Mouse (Mus musculus): ENCODE measurements around the gene Tbk1. TPM values are rescaled to one million over a fixed set of nuclear protein-coding genes. Genes with fewer than 3 reads are reported as not detected.
A peak's percentile ranks its signal among the peaks of the same experiment; 100 is the strongest.

Gene Tbk1
- polyA plus RNA-seq (2015; fragmentation: Nextera tagmentation; extraction: Ambion mirVana): 25.9 and 28.0 TPM in 2 replicates

DNA sequence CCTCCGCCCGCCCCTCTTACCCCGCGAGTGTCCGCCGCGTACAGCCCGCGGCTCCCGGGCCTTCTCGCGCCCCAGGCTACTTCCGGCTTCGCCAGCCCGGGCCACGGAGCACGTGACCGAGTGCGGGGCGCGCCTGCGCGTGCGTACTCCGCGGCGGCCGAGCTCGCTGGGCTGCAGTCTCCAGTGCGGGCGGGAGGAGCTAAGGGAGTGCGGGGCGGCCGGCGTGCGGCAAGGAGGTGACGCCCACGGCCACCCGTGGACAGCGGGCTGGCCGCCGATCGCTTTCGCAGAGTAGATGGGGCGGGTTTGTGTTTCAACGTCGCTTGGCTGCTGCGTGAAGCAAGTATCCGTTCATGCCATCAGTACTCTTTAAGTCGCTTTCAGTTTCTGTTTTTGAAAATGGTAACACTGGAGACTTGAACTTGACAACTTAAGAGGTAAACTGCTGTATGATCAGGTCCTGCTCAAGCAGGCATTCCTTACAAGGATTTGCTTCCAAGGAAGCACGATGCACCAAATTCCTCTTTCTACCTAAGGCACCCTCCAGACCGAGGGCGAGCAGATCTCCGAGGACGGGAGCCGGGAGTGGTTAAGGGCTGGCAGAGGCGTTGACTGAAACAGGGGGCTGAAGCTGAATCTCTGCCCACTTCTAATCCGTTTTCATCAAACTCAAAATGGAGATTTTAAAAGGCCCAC, at the start of gene Tbk1:
Gene Tbk1 (minus strand): TSS at position 113 of the 696 bp plus-strand sequence.
- WGBS: under 1% methylated on average over 37 of the region's 58 CpGs
- no peak for TF ChIP-seq EP300 (IDR thresholded peaks at IDR 0.05)
- 0 out of 2 replicates have a peak, but pooled peaks have one; percentile 2 for TF ChIP-seq CTCF (IDR thresholded peaks at IDR 0.05)
- Histone ChIP-seq H3K9ac (replicated peaks; ENCODE audit: low read depth) (peak within 1 kb of the TSS; percentile 83), H3K27ac (ENCODE audit: low read length) (peak within 1 kb of the TSS; percentile 96), H3K36me3 (ENCODE audit: insufficient read depth, low read length) (peaks cover 19% of the 10 kb centered on the region; the same call in 1 of the 2 replicates), H3K27me3 (replicated peaks; ENCODE audit: insufficient read depth, low read length) (no peaks in the 10 kb centered on the region), H3K4me2 (replicated peaks; ENCODE audit: low read depth, low read length) (peak within 1 kb of the TSS; percentile 74), H3K4me3 (ENCODE audit: low read depth, low read length) (peak within 1 kb of the TSS; percentile 92), H3K9me3 (ENCODE audit: low read length) (no peaks in the 10 kb centered on the region), H3K4me1 (ENCODE audit: insufficient read depth, low read depth, low read length) (no peaks in the 10 kb centered on the region)
- peak; percentile 96 for DNase-seq (ENCODE audit: low spot score)
- peak; percentile 98 for ATAC-seq

DNA sequence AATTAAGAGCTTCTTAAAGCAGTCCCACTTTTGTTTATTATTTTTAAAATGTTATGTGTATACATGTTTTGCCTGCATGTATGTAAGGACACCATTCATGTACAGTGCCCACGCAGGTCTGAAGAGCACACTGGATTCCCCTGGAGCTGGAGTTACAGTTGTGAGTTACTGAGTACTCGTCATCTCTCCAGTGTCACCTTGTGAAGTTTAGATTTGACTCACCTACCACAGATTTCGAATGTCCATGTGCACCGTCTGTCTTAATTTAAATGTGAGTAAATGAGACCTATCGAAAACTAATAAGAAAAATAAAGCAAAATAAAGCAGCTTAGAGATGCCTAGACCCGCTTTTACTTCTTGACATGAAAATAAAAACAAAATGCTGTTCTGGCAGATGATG, 49.7 kb upstream of the Tbk1 start:
- Histone ChIP-seq H3K4me3 (ENCODE audit: low read depth, low read length) (no peak overlapping the region), H3K27me3 (replicated peaks; ENCODE audit: insufficient read depth, low read length) (peaks cover 8% of the 10 kb centered on the region; the same call in 1 of the 2 replicates), H3K4me1 (ENCODE audit: insufficient read depth, low read depth, low read length) (no peaks in the 10 kb centered on the region), H3K36me3 (ENCODE audit: insufficient read depth, low read length) (no peaks in the 10 kb centered on the region), H3K9me3 (ENCODE audit: low read length) (no peaks in the 10 kb centered on the region), H3K27ac (ENCODE audit: low read length) (no peak overlapping the region), H3K9ac (replicated peaks; ENCODE audit: low read depth) (no peak overlapping the region), H3K4me2 (replicated peaks; ENCODE audit: low read depth, low read length) (no peak overlapping the region)
- WGBS: 78% methylated on average over 6 of the region's 6 CpGs
- DNase-seq (ENCODE audit: low spot score) (no peak), ATAC-seq (no peak)
- TF ChIP-seq EP300 (IDR thresholded peaks at IDR 0.05): no peak
- no peak for TF ChIP-seq CTCF (IDR thresholded peaks at IDR 0.05)

DNA sequence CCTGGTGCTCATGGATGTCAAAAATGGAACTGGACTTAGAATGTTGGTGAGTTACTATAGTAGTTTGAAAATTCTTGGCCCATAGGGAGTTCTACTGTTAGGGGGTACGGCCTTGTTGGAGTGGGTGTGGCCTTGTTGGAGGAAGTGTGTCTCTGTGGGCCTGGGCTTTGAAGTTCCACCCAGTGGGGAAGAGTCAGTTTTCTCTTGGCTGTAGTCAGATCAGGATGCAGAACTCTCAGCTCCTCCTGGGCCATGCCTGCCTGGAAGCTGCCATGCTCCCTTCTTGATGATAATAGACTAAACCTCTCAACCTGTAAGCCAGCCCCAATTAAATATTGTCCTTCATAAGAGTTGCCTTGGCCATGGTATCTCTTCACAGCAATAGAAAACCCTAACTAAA, 47.6 kb upstream of the Tbk1 start:
- no peak overlapping the region for H3K9ac ChIP-seq (replicated peaks; ENCODE audit: low read depth)
- WGBS: 43% methylated on average over 1 of the region's 1 CpGs
- ATAC-seq (no peak), DNase-seq (ENCODE audit: low spot score) (no peak)
- no peak overlapping the region for H3K4me3 ChIP-seq (ENCODE audit: low read depth, low read length)
- no peaks in the 10 kb centered on the region for H3K36me3 ChIP-seq (ENCODE audit: insufficient read depth, low read length)
- H3K27ac ChIP-seq (ENCODE audit: low read length): no peak overlapping the region
- H3K9me3 ChIP-seq (ENCODE audit: low read length): no peaks in the 10 kb centered on the region
- H3K4me1 ChIP-seq (ENCODE audit: insufficient read depth, low read depth, low read length): no peaks in the 10 kb centered on the region
- H3K4me2 ChIP-seq (replicated peaks; ENCODE audit: low read depth, low read length): no peak overlapping the region
- no peaks in the 10 kb centered on the region for H3K27me3 ChIP-seq (replicated peaks; ENCODE audit: insufficient read depth, low read length)
- no peak for TF ChIP-seq EP300 (IDR thresholded peaks at IDR 0.05)
- no peak for TF ChIP-seq CTCF (IDR thresholded peaks at IDR 0.05)

DNA sequence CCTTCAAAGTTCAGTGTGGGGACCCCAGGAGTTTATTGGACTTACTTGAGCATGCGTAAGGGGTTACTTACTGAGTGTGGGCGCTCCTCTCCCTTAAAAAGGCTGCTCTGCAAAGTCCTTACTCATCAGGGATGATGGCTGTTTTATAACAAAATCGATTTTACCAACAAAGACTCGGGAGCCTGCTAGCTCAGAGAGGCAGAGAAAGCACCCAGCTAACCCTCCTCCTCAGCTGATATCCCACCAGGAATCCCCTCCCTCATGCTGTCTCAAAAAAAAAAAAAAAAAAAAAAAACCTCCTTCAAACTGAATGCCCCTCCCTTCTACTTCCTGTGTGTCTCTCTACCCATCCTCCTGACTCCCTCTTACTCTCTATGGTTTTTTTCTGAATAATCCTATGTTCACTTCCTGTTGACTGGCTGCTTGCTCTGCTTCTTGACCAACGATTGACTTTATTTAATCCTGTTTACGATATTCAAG, 42.0 kb upstream of the Tbk1 start:
- H3K27me3 ChIP-seq (replicated peaks; ENCODE audit: insufficient read depth, low read length): no peaks in the 10 kb centered on the region
- ATAC-seq: no peak
- H3K9ac ChIP-seq (replicated peaks; ENCODE audit: low read depth): no peak overlapping the region
- H3K27ac ChIP-seq (ENCODE audit: low read length): no peak overlapping the region
- 83% methylated on average over 6 of the region's 6 CpGs for WGBS
- H3K36me3 ChIP-seq (ENCODE audit: insufficient read depth, low read length): no peaks in the 10 kb centered on the region
- no peak for TF ChIP-seq EP300 (IDR thresholded peaks at IDR 0.05)
- TF ChIP-seq CTCF (IDR thresholded peaks at IDR 0.05): no peak
- no peaks in the 10 kb centered on the region; the same call in 1 of the 2 replicates for H3K4me1 ChIP-seq (ENCODE audit: insufficient read depth, low read depth, low read length)
- H3K9me3 ChIP-seq (ENCODE audit: low read length): no peaks in the 10 kb centered on the region
- H3K4me3 ChIP-seq (ENCODE audit: low read depth, low read length): no peak overlapping the region
- H3K4me2 ChIP-seq (replicated peaks; ENCODE audit: low read depth, low read length): no peak overlapping the region
- no peak for DNase-seq (ENCODE audit: low spot score)

- Histone ChIP-seq H3K9me3 (ENCODE audit: low read length) (no peaks in the 10 kb centered on the region), H3K9ac (replicated peaks; ENCODE audit: low read depth) (no peak overlapping the region), H3K4me3 (ENCODE audit: low read depth, low read length) (peak overlapping the region; percentile 73; the same call in 1 of the 2 replicates), H3K4me1 (ENCODE audit: insufficient read depth, low read depth, low read length) (no peaks in the 10 kb centered on the region; the same call in 1 of the 2 replicates), H3K4me2 (replicated peaks; ENCODE audit: low read depth, low read length) (peak overlapping the region; percentile 74), H3K36me3 (ENCODE audit: insufficient read depth, low read length) (0 out of 2 replicates have a peak, but pooled peaks cover 1% of the 10 kb centered on the region), H3K27me3 (replicated peaks; ENCODE audit: insufficient read depth, low read length) (no peaks in the 10 kb centered on the region), H3K27ac (ENCODE audit: low read length) (no peak overlapping the region)
- DNase-seq (ENCODE audit: low spot score): no peak
- 78% methylated on average over 10 of the region's 10 CpGs for WGBS
- TF ChIP-seq CTCF (IDR thresholded peaks at IDR 0.05): no peak
- no peak for TF ChIP-seq EP300 (IDR thresholded peaks at IDR 0.05)
- ATAC-seq: no peak
Measured at GRCm38 (mm10) chr10:121627216-121627852, 40.7 kb upstream of the Tbk1 start.

GRCm38 (mm10) chr10:121626186-121626882, 39.7 kb upstream of the Tbk1 start, which contains the start of gene Xpot:
Xpot (minus strand) TSS chr10:121626332.
- TF ChIP-seq CTCF (IDR thresholded peaks at IDR 0.05) (no peak; the same call in 1 of the 2 replicates), EP300 (IDR thresholded peaks at IDR 0.05) (no peak)
- H3K27ac ChIP-seq (ENCODE audit: low read length): peak within 1 kb of the TSS; percentile 87
- peak within 1 kb of the TSS; percentile 74 for H3K4me2 ChIP-seq (replicated peaks; ENCODE audit: low read depth, low read length)
- H3K4me3 ChIP-seq (ENCODE audit: low read depth, low read length): peak within 1 kb of the TSS; percentile 73
- H3K27me3 ChIP-seq (replicated peaks; ENCODE audit: insufficient read depth, low read length): no peaks in the 10 kb centered on the region
- H3K4me1 ChIP-seq (ENCODE audit: insufficient read depth, low read depth, low read length): no peaks in the 10 kb centered on the region; the same call in 1 of the 2 replicates
- no peaks in the 10 kb centered on the region for H3K9me3 ChIP-seq (ENCODE audit: low read length)
- H3K9ac ChIP-seq (replicated peaks; ENCODE audit: low read depth): peak within 1 kb of the TSS; percentile 63
- peak; percentile 98 for DNase-seq (ENCODE audit: low spot score)
- under 1% methylated on average over 67 of the region's 70 CpGs for WGBS
- 0 out of 2 replicates have a peak, but pooled peaks cover 11% of the 10 kb centered on the region for H3K36me3 ChIP-seq (ENCODE audit: insufficient read depth, low read length)
- ATAC-seq: peak; percentile 99

All from lung, postnatal 0 days (tissue).